Mouse (Mus musculus) hindbrain, embryonic 15.5 days (tissue): Measurements from ENCODE around the gene BC004004. TPM values are rescaled to one million over a fixed set of nuclear protein-coding genes. Genes with fewer than 3 reads are reported as not detected.
"Not testable (repeated sequence)": the region's sequence is repeated elsewhere in the genome, so short reads cannot be mapped to it uniquely, and the experiment has no call there.

Source experiments
- ATAC-seq: fragments of 200-750 bp; cut with Nextera tagmentation; 2 replicates; pipeline ENCODE4 v1.8.0; 2017; ENCODE audit warnings: low read depth, moderate number of reproducible peaks, moderate TSS enrichment; ENCODE audit not compliant: low FRiP score
- H3K27ac ChIP-seq: fragments of 300-500 bp; sonication (generic); replicated peaks from 2 replicates; pipeline ENCODE4 v1.5.1; 2015; ENCODE audit warnings: mild to moderate bottlenecking, inconsistent platforms
- H3K27me3 ChIP-seq: fragments of 300-500 bp; sonication (generic); 2 replicates; pipeline ENCODE4 v1.6.1; 2015; ENCODE audit warnings: control low read depth, inconsistent platforms
- H3K36me3 ChIP-seq: fragments of 300-500 bp; sonication (generic); 2 replicates; pipeline ENCODE4 v1.6.1; 2015; ENCODE audit warnings: control low read depth, inconsistent platforms
- H3K4me1 ChIP-seq: fragments of 300-500 bp; sonication (generic); replicated peaks from 2 replicates; pipeline ENCODE4 v1.6.1; 2015; ENCODE audit warnings: control low read depth, inconsistent platforms
- H3K4me2 ChIP-seq: fragments of 300-500 bp; sonication (generic); 2 replicates; pipeline ENCODE4 v1.6.1; 2015; ENCODE audit warnings: moderate library complexity, mild to moderate bottlenecking, inconsistent platforms
- H3K4me3 ChIP-seq: fragments of 300-500 bp; sonication (generic); 2 replicates; pipeline ENCODE4 v1.5.1; 2015; ENCODE audit warnings: mild to moderate bottlenecking, inconsistent platforms
- H3K9ac ChIP-seq: fragments of 300-500 bp; sonication (generic); 2 replicates; pipeline ENCODE4 v1.6.1; 2015; ENCODE audit warnings: inconsistent platforms
- H3K9me3 ChIP-seq: fragments of 300-500 bp; sonication (generic); 2 replicates; pipeline ENCODE4 v1.6.1; 2016; ENCODE audit warnings: control low read depth, inconsistent platforms
- WGBS: fragments of 180-500 bp; shearing (Covaris S2); methylation state at CpG from one replicate; pipeline ENCODE4 v1.1.7; 2015; 5-methylcytosine and 5-hydroxymethylcytosine counted together
- polyA plus RNA-seq: library from polyadenylated mRNA; unstranded; fragments of >200 nt; fragmentation: Nextera tagmentation; extraction: Ambion mirVana; gene quantifications from 2 replicates; pipeline ENCODE4 v1.2.1, GENCODE M21; 2015

Gene BC004004
- polyA plus RNA-seq, 1 experiment from 2014 or later, result 121 TPM

DNA sequence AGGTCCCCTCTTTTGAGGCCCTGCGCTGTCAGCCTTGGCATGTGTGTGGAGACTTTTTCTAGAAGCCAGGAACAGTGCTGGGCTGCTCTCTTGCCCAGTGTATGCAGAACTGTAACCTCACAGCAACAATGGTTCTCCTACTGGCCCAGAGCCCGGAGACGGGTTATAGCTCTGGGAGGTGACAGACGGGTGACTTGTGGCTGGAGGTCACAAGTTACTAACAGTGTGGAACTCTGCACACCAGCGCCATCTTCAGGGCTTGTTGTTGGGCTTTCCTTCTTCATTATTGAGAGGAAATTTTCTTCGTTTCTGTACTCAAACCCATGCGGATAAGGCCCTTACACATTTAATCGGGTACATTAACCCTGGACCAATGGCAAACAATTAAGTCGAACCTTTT is 19.1 kb upstream of the BC004004 start:
- Histone ChIP-seq H3K27ac (no peak overlapping the region), H3K36me3 (peaks cover 6% of the 10 kb centered on the region; the same call in 1 of the 2 replicates), H3K4me2 (no peak overlapping the region), H3K9ac (no peak overlapping the region), H3K27me3 (no peaks in the 10 kb centered on the region), H3K4me1 (peaks cover 27% of the 10 kb centered on the region), H3K4me3 (no peak overlapping the region), H3K9me3 (no peaks in the 10 kb centered on the region)
- WGBS, result 58% methylated on average over 9 of the region's 9 CpGs
- no peak for ATAC-seq

- H3K4me1 ChIP-seq, result peaks cover 14% of the 10 kb centered on the region
- not testable (repeated sequence) for H3K4me3 ChIP-seq, H3K27ac ChIP-seq, H3K36me3 ChIP-seq, H3K4me2 ChIP-seq, H3K9me3 ChIP-seq, H3K27me3 ChIP-seq, H3K9ac ChIP-seq, ATAC-seq
- WGBS, result 80% methylated on average over 14 of the region's 14 CpGs
These were observed 17.6 kb upstream of the BC004004 start for GRCm38 (mm10) chr17:29251006-29251405.

DNA sequence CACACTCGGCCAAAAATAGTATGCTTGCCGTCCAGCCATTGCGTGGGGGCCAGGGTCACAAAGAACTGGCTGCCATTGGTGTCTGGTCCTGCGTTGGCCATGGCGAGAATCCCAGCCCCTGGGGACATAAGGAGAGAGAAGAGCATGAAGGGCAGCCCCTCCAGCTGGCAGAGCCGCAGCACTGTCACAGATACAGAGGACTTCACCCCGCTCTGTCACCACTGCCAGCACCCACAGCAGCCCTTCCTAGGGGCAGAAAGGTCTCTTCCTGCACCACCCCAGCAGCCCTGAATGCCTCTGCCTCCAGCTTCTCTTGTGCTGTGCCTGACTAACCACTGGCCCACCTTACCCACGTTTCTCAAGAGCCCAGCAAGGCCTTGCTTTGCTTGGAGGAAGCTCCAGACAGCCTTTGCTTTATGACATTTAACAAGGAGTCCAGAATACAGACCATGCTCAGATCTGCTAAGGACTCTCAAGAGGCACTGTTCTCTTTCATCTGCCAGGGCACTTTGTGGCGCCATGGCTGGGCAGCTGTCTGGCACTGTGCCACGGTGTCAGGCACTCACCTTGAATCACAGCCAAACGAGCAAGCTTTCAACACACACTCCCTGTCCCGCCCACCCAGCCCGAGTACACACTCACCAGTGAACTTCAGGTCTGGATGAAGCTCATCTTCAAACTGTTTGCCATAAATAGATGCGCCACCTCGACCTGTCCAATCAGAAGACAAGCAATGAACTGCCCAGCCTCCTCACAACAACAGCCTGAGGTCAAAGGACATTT is 16.8 kb upstream of the BC004004 start:
- peak overlapping the region; percentile 40; the same call in 1 of the 2 replicates for H3K27ac ChIP-seq
- no peak overlapping the region for H3K9ac ChIP-seq
- H3K36me3 ChIP-seq, result peaks cover 6% of the 10 kb centered on the region; the same call in 1 of the 2 replicates
- no peak overlapping the region for H3K4me2 ChIP-seq
- H3K9me3 ChIP-seq, result no peaks in the 10 kb centered on the region
- WGBS, result 71% methylated on average over 15 of the region's 15 CpGs
- no peak for ATAC-seq
- H3K27me3 ChIP-seq, result no peaks in the 10 kb centered on the region
- H3K4me1 ChIP-seq, result peaks cover 9% of the 10 kb centered on the region
- no peak overlapping the region for H3K4me3 ChIP-seq

GRCm38 (mm10) chr17:29253236-29253635 is 15.4 kb upstream of the BC004004 start:
- ATAC-seq, result no peak
- Histone ChIP-seq H3K4me1 (peaks cover 9% of the 10 kb centered on the region), H3K36me3 (peaks cover 17% of the 10 kb centered on the region), H3K4me3 (no peak overlapping the region), H3K27ac (no peak overlapping the region), H3K9ac (no peak overlapping the region), H3K27me3 (no peaks in the 10 kb centered on the region), H3K4me2 (no peak overlapping the region), H3K9me3 (no peaks in the 10 kb centered on the region)
- 93% methylated on average over 2 of the region's 2 CpGs for WGBS

- H3K9me3 ChIP-seq, result no peaks in the 10 kb centered on the region
- H3K9ac ChIP-seq, result no peak overlapping the region
- H3K27me3 ChIP-seq, result no peaks in the 10 kb centered on the region
- H3K4me2 ChIP-seq, result no peak overlapping the region
- no peak for ATAC-seq
- no peak overlapping the region for H3K4me3 ChIP-seq
- H3K27ac ChIP-seq, result no peak overlapping the region
- H3K4me1 ChIP-seq, result peaks cover 9% of the 10 kb centered on the region
- peaks cover 21% of the 10 kb centered on the region for H3K36me3 ChIP-seq
- 87% methylated on average over 9 of the region's 9 CpGs for WGBS
These were observed 14.9 kb upstream of the BC004004 start for GRCm38 (mm10) chr17:29253684-29254083.

- peaks cover 21% of the 10 kb centered on the region for H3K36me3 ChIP-seq
- not testable (repeated sequence) for H3K9me3 ChIP-seq, ATAC-seq, H3K9ac ChIP-seq, H3K4me2 ChIP-seq, H3K27ac ChIP-seq, H3K27me3 ChIP-seq, H3K4me3 ChIP-seq
- peaks cover 15% of the 10 kb centered on the region for H3K4me1 ChIP-seq
- WGBS, result 88% methylated on average over 6 of the region's 6 CpGs
These were observed 13.8 kb upstream of the BC004004 start for GRCm38 (mm10) chr17:29254784-29255183.

DNA sequence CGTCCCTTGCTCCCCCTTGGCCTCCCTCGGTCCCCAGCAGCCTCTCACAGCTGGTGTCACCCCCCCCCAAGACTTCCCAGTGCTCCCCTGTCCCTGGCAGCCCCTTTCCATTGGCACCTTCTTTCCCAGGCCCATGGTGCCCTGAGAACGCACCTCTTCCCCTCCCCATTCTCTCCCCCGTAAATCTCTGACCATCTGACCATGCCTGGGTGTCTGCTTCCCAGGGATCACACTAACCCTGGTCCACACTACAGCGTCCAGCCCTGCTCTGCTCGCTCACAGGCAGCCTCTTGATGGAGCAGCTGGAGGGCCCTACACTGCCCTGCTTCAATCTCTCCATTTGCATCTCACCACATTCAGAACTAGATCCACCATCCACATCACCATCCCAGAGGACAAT is 12.1 kb upstream of the BC004004 start:
- no peak overlapping the region for H3K9ac ChIP-seq
- no peak overlapping the region for H3K4me2 ChIP-seq
- H3K4me3 ChIP-seq, result no peak overlapping the region
- H3K9me3 ChIP-seq, result no peaks in the 10 kb centered on the region
- no peaks in the 10 kb centered on the region for H3K27me3 ChIP-seq
- H3K36me3 ChIP-seq, result peaks cover 24% of the 10 kb centered on the region
- H3K4me1 ChIP-seq, result peaks cover 16% of the 10 kb centered on the region
- WGBS, result 81% methylated on average over 6 of the region's 6 CpGs
- no peak for ATAC-seq
- H3K27ac ChIP-seq, result no peak overlapping the region

- peaks cover 16% of the 10 kb centered on the region for H3K4me1 ChIP-seq
- 99% methylated on average over 10 of the region's 10 CpGs for WGBS
- H3K36me3 ChIP-seq, result peaks cover 24% of the 10 kb centered on the region
- H3K4me2 ChIP-seq, result no peak overlapping the region
- H3K27ac ChIP-seq, result no peak overlapping the region
- ATAC-seq, result no peak
- no peak overlapping the region for H3K4me3 ChIP-seq
- no peaks in the 10 kb centered on the region for H3K27me3 ChIP-seq
- no peak overlapping the region for H3K9ac ChIP-seq
- no peaks in the 10 kb centered on the region for H3K9me3 ChIP-seq
These were observed 11.5 kb upstream of the BC004004 start for GRCm38 (mm10) chr17:29257001-29257511.

- Histone ChIP-seq H3K9me3 (no peaks in the 10 kb centered on the region), H3K36me3 (peaks cover 24% of the 10 kb centered on the region), H3K27me3 (no peaks in the 10 kb centered on the region), H3K4me3 (no peak overlapping the region), H3K9ac (no peak overlapping the region), H3K4me1 (peaks cover 25% of the 10 kb centered on the region), H3K27ac (0 out of 2 replicates have a peak overlapping the region, but pooled peaks have one; percentile 45), H3K4me2 (no peak overlapping the region)
- 89% methylated on average over 10 of the region's 10 CpGs for WGBS
- ATAC-seq, result no peak
These were observed 10.5 kb upstream of the BC004004 start for GRCm38 (mm10) chr17:29258025-29258558.

GRCm38 (mm10) chr17:29258921-29259320 is 9.7 kb upstream of the BC004004 start:
- peaks cover 23% of the 10 kb centered on the region for H3K36me3 ChIP-seq
- WGBS, result 100% methylated on average over 2 of the region's 2 CpGs
- peaks cover 28% of the 10 kb centered on the region for H3K4me1 ChIP-seq
- no peak overlapping the region for H3K4me3 ChIP-seq
- no peaks in the 10 kb centered on the region for H3K27me3 ChIP-seq
- no peak overlapping the region for H3K27ac ChIP-seq
- H3K9me3 ChIP-seq, result no peaks in the 10 kb centered on the region
- no peak overlapping the region for H3K4me2 ChIP-seq
- no peak for ATAC-seq
- no peak overlapping the region for H3K9ac ChIP-seq

GRCm38 (mm10) chr17:29259489-29259888 is 9.1 kb upstream of the BC004004 start:
- Histone ChIP-seq H3K36me3 (peaks cover 19% of the 10 kb centered on the region), H3K4me1 (peaks cover 32% of the 10 kb centered on the region), H3K27me3 (no peaks in the 10 kb centered on the region), H3K27ac (no peak overlapping the region), H3K9me3 (no peaks in the 10 kb centered on the region), H3K9ac (no peak overlapping the region), H3K4me3 (no peak overlapping the region), H3K4me2 (no peak overlapping the region)
- ATAC-seq, result peak; percentile 55; the same call in 1 of the 2 replicates
- WGBS, result 4% methylated on average over 3 of the region's 3 CpGs

DNA sequence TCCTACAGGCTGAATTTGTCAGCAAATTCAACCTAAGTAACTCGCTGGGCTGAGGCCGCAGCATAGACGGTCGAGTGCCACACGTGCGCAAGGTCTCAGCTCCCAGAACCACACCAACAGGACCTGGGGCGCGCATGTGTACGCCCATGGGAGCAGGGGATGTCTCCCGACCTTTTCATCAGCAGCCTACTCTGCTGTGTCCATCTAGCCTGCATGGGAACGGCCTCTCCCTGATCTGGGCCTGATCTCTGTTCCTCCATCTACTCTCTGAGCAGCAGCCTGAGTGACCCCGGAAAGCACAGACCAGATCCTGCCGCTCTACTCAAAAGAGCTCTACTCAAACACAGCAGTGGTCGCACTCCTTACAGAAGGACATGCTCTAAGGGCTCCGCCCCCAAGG is 8.1 kb upstream of the BC004004 start:
- no peak for ATAC-seq
- peaks cover 19% of the 10 kb centered on the region for H3K36me3 ChIP-seq
- WGBS, result 90% methylated on average over 15 of the region's 15 CpGs
- H3K4me2 ChIP-seq, result no peak overlapping the region
- H3K27ac ChIP-seq, result no peak overlapping the region
- no peak overlapping the region for H3K9ac ChIP-seq
- no peaks in the 10 kb centered on the region for H3K9me3 ChIP-seq
- H3K4me1 ChIP-seq, result peaks cover 34% of the 10 kb centered on the region
- no peak overlapping the region for H3K4me3 ChIP-seq
- no peaks in the 10 kb centered on the region for H3K27me3 ChIP-seq
